Mouse (Mus musculus): ENCODE results near the gene Esr1. TPM values are rescaled to one million over a fixed set of nuclear protein-coding genes. Genes with fewer than 3 reads are reported as not detected.

The Esr1 gene
- polyA plus RNA-seq, 1 experiment from 2014 or later = 0.45 TPM

GRCm38 (mm10) chr10:5028301-5028700, 416.9 kb downstream of the Esr1 start:
- no peaks in the 10 kb centered on the region for H3K4me1 ChIP-seq (replicated peaks)
- ATAC-seq (ENCODE audit: low FRiP score, low read depth) = no peak
- no peak overlapping the region for H3K9ac ChIP-seq
- H3K4me3 ChIP-seq = no peak overlapping the region
- no peak overlapping the region for H3K4me2 ChIP-seq
- H3K27ac ChIP-seq (replicated peaks) = no peak overlapping the region
- H3K27me3 ChIP-seq = no peaks in the 10 kb centered on the region
- peaks cover 13% of the 10 kb centered on the region; the same call in 1 of the 2 replicates for H3K36me3 ChIP-seq
- H3K9me3 ChIP-seq = no peaks in the 10 kb centered on the region
- WGBS = 89% methylated on average over 9 of the region's 9 CpGs

- Histone ChIP-seq H3K36me3 (peaks cover 20% of the 10 kb centered on the region; the same call in 1 of the 2 replicates), H3K27ac (replicated peaks) (no peak overlapping the region), H3K4me1 (replicated peaks) (no peaks in the 10 kb centered on the region), H3K27me3 (no peaks in the 10 kb centered on the region), H3K9ac (no peak overlapping the region), H3K4me3 (no peak overlapping the region), H3K9me3 (no peaks in the 10 kb centered on the region), H3K4me2 (no peak overlapping the region)
- WGBS = 87% methylated on average over 2 of the region's 2 CpGs
- ATAC-seq (ENCODE audit: low FRiP score, low read depth) = no peak
Observed at GRCm38 (mm10) chr10:5029161-5029560, 417.8 kb downstream of the Esr1 start.

GRCm38 (mm10) chr10:5029883-5030282, 418.5 kb downstream of the Esr1 start:
- Histone ChIP-seq H3K4me2 (no peak overlapping the region), H3K36me3 (peaks cover 21% of the 10 kb centered on the region; the same call in 1 of the 2 replicates), H3K9ac (no peak overlapping the region), H3K4me1 (replicated peaks) (no peaks in the 10 kb centered on the region), H3K27ac (replicated peaks) (no peak overlapping the region), H3K9me3 (no peaks in the 10 kb centered on the region), H3K27me3 (no peaks in the 10 kb centered on the region), H3K4me3 (no peak overlapping the region)
- ATAC-seq (ENCODE audit: low FRiP score, low read depth) = no peak
- WGBS = 100% methylated on average over 1 of the region's 1 CpGs

- 27% methylated on average over 15 of the region's 15 CpGs for WGBS
- peak; percentile 27; the same call in 1 of the 2 replicates for ATAC-seq (ENCODE audit: low FRiP score, low read depth)
Observed at GRCm38 (mm10) chr10:5032192-5033048, 421.0 kb downstream of the Esr1 start.

GRCm38 (mm10) chr10:5041254-5041653, 429.9 kb downstream of the Esr1 start:
- no peaks in the 10 kb centered on the region for H3K4me1 ChIP-seq (replicated peaks)
- no peak overlapping the region for H3K9ac ChIP-seq
- 68% methylated on average over 8 of the region's 8 CpGs for WGBS
- no peak overlapping the region for H3K4me2 ChIP-seq
- H3K27ac ChIP-seq (replicated peaks) = no peak overlapping the region
- H3K4me3 ChIP-seq = no peak overlapping the region
- ATAC-seq (ENCODE audit: low FRiP score, low read depth) = no peak
- H3K9me3 ChIP-seq = no peaks in the 10 kb centered on the region
- peaks cover 41% of the 10 kb centered on the region for H3K36me3 ChIP-seq
- H3K27me3 ChIP-seq = no peaks in the 10 kb centered on the region

More at GRCm38 (mm10) chr10:5032192-5033048, 421.0 kb downstream of the Esr1 start:
- Histone ChIP-seq H3K27ac (replicated peaks) (no peak overlapping the region), H3K36me3 (peaks cover 33% of the 10 kb centered on the region), H3K4me2 (no peak overlapping the region), H3K4me3 (no peak overlapping the region), H3K27me3 (no peaks in the 10 kb centered on the region), H3K9me3 (no peaks in the 10 kb centered on the region), H3K9ac (no peak overlapping the region), H3K4me1 (replicated peaks) (no peaks in the 10 kb centered on the region)

GRCm38 (mm10) chr10:5044481-5044880, 433.1 kb downstream of the Esr1 start:
- H3K27me3 ChIP-seq = no peaks in the 10 kb centered on the region
- no peak overlapping the region for H3K4me3 ChIP-seq
- 91% methylated on average over 8 of the region's 8 CpGs for WGBS
- H3K4me2 ChIP-seq = no peak overlapping the region
- peaks cover 55% of the 10 kb centered on the region for H3K36me3 ChIP-seq
- no peak for ATAC-seq (ENCODE audit: low FRiP score, low read depth)
- no peaks in the 10 kb centered on the region for H3K4me1 ChIP-seq (replicated peaks)
- H3K9ac ChIP-seq = no peak overlapping the region
- no peak overlapping the region for H3K27ac ChIP-seq (replicated peaks)
- no peaks in the 10 kb centered on the region for H3K9me3 ChIP-seq

GRCm38 (mm10) chr10:5045213-5045612, 433.8 kb downstream of the Esr1 start:
- ATAC-seq (ENCODE audit: low FRiP score, low read depth) = no peak
- 77% methylated on average over 7 of the region's 7 CpGs for WGBS

GRCm38 (mm10) chr10:5045671-5046070, 434.3 kb downstream of the Esr1 start:
- H3K27me3 ChIP-seq = no peaks in the 10 kb centered on the region
- WGBS = 91% methylated on average over 5 of the region's 5 CpGs
- no peak for ATAC-seq (ENCODE audit: low FRiP score, low read depth)

More at GRCm38 (mm10) chr10:5045213-5045612, 433.8 kb downstream of the Esr1 start:
- Histone ChIP-seq H3K9me3 (no peaks in the 10 kb centered on the region), H3K4me1 (replicated peaks) (no peaks in the 10 kb centered on the region), H3K9ac (no peak overlapping the region), H3K27ac (replicated peaks) (no peak overlapping the region), H3K36me3 (peaks cover 50% of the 10 kb centered on the region), H3K4me2 (no peak overlapping the region), H3K4me3 (no peak overlapping the region), H3K27me3 (no peaks in the 10 kb centered on the region)

More at GRCm38 (mm10) chr10:5045671-5046070, 434.3 kb downstream of the Esr1 start:
- H3K4me3 ChIP-seq = no peak overlapping the region
- no peak overlapping the region for H3K27ac ChIP-seq (replicated peaks)
- H3K36me3 ChIP-seq = peaks cover 45% of the 10 kb centered on the region
- no peaks in the 10 kb centered on the region for H3K9me3 ChIP-seq
- no peaks in the 10 kb centered on the region for H3K4me1 ChIP-seq (replicated peaks)
- H3K9ac ChIP-seq = no peak overlapping the region
- H3K4me2 ChIP-seq = no peak overlapping the region

Other genes with a start within 250 kb of the Esr1 start
- 14.9 and 15.0 TPM in 2 replicates for gene Zbtb2, start 223.5 kb upstream of the Esr1 start, polyA plus RNA-seq (2015; fragmentation: Nextera tagmentation; extraction: Ambion mirVana)
- gene Rmnd1, start 179.2 kb upstream of the Esr1 start, polyA plus RNA-seq (2015; fragmentation: Nextera tagmentation; extraction: Ambion mirVana) = 47.0 and 49.1 TPM in 2 replicates
- 10.3 and 10.8 TPM in 2 replicates for gene Armt1, start 179.1 kb upstream of the Esr1 start, polyA plus RNA-seq (2015; fragmentation: Nextera tagmentation; extraction: Ambion mirVana)
- gene Ccdc170, start 129.1 kb upstream of the Esr1 start, polyA plus RNA-seq (2015; fragmentation: Nextera tagmentation; extraction: Ambion mirVana) = 0.24 and 0.32 TPM in 2 replicates